Mouse (Mus musculus): ENCODE results near the gene Pakap. TPM values are rescaled to one million over a fixed set of nuclear protein-coding genes. Genes with fewer than 3 reads are reported as not detected.

Pakap gene
- polyA plus RNA-seq, 1 experiment = 0.38 TPM

DNA sequence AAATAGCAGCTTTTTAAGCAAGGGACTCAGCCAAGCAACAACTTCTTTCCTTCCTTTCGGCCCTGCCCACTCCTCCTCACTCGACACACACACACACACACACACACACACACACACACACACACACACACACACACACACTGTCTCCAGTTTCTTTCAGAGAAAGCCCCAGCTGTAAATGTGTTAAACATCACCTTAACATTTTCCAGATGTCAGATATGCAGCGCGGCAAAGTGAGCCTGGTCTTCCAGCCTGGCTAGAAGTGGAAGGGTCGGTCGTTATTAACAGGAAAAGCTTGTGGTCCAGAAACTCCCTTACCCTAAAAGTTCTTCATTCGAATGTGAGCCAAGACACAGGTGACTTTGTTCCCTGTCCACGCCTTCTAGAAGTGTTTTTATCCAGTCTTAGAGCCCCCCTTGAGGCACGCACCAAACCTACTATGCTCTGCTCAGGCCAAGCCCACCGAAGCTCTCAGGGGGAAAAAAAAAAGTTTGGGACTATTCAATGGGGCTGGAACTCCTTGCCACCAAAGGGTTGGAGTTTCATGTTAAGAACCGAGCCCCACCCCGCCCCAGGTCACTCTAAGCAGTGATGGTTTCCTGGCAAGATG, 278.5 kb downstream of the Pakap start:
- 53% methylated on average over 12 of the region's 12 CpGs for WGBS
- Histone ChIP-seq H3K27ac (ENCODE audit: control insufficient read depth, insufficient read depth, low read length) (no peak overlapping the region), H3K4me3 (ENCODE audit: control insufficient read depth, insufficient read depth, low read length) (no peak overlapping the region), H3K36me3 (ENCODE audit: control insufficient read depth, insufficient read depth, low read length) (no peaks in the 10 kb centered on the region), H3K4me1 (replicated peaks; ENCODE audit: control insufficient read depth, insufficient read depth, low read length) (peaks cover 12% of the 10 kb centered on the region), H3K27me3 (ENCODE audit: control insufficient read depth, insufficient read depth, low read length) (no peaks in the 10 kb centered on the region)
- DNase-seq = no peak
- TF ChIP-seq POLR2A (IDR thresholded peaks at IDR 0.05; ENCODE audit: control insufficient read depth, extremely low read depth, insufficient read depth, low read length, poor library complexity) = no peak
- no peak for TF ChIP-seq CTCF (IDR thresholded peaks at IDR 0.05; ENCODE audit: borderline replicate concordance, control insufficient read depth, extremely low read depth, insufficient read depth, low read length, poor library complexity)

DNA sequence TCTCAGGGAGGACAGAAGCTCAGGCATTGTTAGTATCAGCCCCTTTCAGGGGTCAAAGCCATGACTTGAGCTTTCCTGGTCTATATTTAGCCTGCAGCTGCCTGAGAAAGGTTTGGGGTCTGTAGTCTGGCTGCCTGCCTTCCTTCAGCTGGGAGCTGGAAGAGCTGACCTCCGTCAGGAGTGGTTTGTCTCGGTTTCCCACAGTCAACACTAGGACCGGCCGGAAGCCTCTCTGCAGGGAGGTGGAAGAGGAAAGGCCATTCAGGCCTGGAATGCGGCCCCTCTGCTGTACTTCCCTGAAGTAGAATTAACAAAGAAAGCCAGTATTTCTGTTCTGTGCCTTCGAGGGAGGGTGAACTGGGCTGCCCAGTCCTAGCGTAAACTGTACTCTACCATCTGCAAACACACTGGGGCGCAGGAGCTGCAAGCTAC, 279.0 kb downstream of the Pakap start:
- Histone ChIP-seq H3K27me3 (ENCODE audit: control insufficient read depth, insufficient read depth, low read length) (no peaks in the 10 kb centered on the region), H3K4me1 (replicated peaks; ENCODE audit: control insufficient read depth, insufficient read depth, low read length) (peaks cover 12% of the 10 kb centered on the region), H3K27ac (ENCODE audit: control insufficient read depth, insufficient read depth, low read length) (no peak overlapping the region), H3K4me3 (ENCODE audit: control insufficient read depth, insufficient read depth, low read length) (no peak overlapping the region), H3K36me3 (ENCODE audit: control insufficient read depth, insufficient read depth, low read length) (no peaks in the 10 kb centered on the region)
- WGBS = 86% methylated on average over 8 of the region's 8 CpGs
- DNase-seq = no peak
- TF ChIP-seq CTCF (IDR thresholded peaks at IDR 0.05; ENCODE audit: borderline replicate concordance, control insufficient read depth, extremely low read depth, insufficient read depth, low read length, poor library complexity) = no peak
- no peak for TF ChIP-seq POLR2A (IDR thresholded peaks at IDR 0.05; ENCODE audit: control insufficient read depth, extremely low read depth, insufficient read depth, low read length, poor library complexity)

DNA sequence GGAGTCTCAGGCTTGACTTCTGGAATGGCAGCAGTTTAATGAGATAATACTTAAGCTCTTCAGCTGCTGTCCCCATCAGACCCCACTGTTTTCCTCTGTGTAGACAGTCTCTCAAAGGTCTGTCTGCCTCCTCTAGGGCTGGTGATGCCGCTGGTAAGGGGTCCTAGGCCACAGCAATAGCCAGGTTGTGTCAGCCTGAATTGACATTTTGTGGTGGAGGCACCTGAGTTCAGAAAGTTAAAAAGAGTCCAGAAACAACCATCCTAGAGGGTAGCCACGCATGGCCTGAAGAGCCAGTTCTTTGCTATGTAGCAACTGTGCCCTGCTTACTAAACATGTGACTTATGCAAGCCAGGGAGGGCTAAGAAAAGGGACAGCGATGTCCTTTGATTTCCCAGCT, 279.7 kb downstream of the Pakap start:
- Histone ChIP-seq H3K27ac (ENCODE audit: control insufficient read depth, insufficient read depth, low read length) (no peak overlapping the region), H3K36me3 (ENCODE audit: control insufficient read depth, insufficient read depth, low read length) (no peaks in the 10 kb centered on the region), H3K4me1 (replicated peaks; ENCODE audit: control insufficient read depth, insufficient read depth, low read length) (peaks cover 12% of the 10 kb centered on the region), H3K27me3 (ENCODE audit: control insufficient read depth, insufficient read depth, low read length) (no peaks in the 10 kb centered on the region), H3K4me3 (ENCODE audit: control insufficient read depth, insufficient read depth, low read length) (no peak overlapping the region)
- no peak for DNase-seq
- TF ChIP-seq POLR2A (IDR thresholded peaks at IDR 0.05; ENCODE audit: control insufficient read depth, extremely low read depth, insufficient read depth, low read length, poor library complexity) = no peak
- no peak for TF ChIP-seq CTCF (IDR thresholded peaks at IDR 0.05; ENCODE audit: borderline replicate concordance, control insufficient read depth, extremely low read depth, insufficient read depth, low read length, poor library complexity)
- WGBS = 92% methylated on average over 3 of the region's 3 CpGs

DNA sequence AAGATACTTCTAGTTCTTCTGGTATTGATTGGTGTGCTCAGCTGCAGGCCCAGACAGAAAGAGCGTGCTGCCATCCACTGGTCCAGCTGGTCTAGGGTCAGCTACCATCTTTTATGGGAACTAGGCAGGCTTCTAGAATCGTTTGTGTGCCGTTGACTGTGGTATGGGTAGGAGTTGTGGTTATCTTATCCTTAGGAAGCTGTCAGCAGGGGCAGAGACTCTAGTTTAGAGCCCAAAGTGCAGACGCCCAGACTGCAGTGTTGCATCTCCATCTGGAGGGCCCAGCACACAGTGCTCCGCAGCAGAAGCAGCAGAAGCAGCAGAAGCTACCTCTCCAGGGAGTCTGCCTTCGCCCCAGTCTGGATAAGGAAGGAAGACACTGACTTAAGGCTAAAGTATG, 281.5 kb downstream of the Pakap start:
- peaks cover 1% of the 10 kb centered on the region; the same call in 1 of the 2 replicates for H3K36me3 ChIP-seq (ENCODE audit: control insufficient read depth, insufficient read depth, low read length)
- DNase-seq = no peak
- H3K4me3 ChIP-seq (ENCODE audit: control insufficient read depth, insufficient read depth, low read length) = no peak overlapping the region
- H3K4me1 ChIP-seq (replicated peaks; ENCODE audit: control insufficient read depth, insufficient read depth, low read length) = peaks cover 12% of the 10 kb centered on the region
- no peak overlapping the region for H3K27ac ChIP-seq (ENCODE audit: control insufficient read depth, insufficient read depth, low read length)
- H3K27me3 ChIP-seq (ENCODE audit: control insufficient read depth, insufficient read depth, low read length) = no peaks in the 10 kb centered on the region
- no peak for TF ChIP-seq CTCF (IDR thresholded peaks at IDR 0.05; ENCODE audit: borderline replicate concordance, control insufficient read depth, extremely low read depth, insufficient read depth, low read length, poor library complexity)
- TF ChIP-seq POLR2A (IDR thresholded peaks at IDR 0.05; ENCODE audit: control insufficient read depth, extremely low read depth, insufficient read depth, low read length, poor library complexity) = no peak
- 66% methylated on average over 6 of the region's 6 CpGs for WGBS

DNA sequence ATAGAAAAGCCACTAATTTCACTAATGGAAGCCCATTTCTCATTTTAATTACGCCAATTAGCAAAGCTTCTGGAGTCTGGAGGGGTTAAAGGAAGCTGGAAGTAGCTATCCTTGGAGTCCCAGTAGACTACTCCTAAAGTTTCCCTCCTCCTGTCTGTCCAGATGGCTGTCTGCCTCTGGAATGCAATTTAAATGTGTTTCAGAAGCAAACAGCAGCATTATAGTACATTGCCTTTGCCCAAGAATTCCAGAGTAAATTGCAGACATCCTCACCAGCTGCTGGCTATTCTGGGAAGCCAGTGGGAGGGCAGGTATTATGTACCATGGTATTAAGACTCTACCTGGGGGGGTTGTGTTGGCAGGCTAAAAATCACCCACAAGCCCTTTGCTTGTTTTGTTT, 283.8 kb downstream of the Pakap start:
- Histone ChIP-seq H3K27ac (ENCODE audit: control insufficient read depth, insufficient read depth, low read length) (no peak overlapping the region), H3K27me3 (ENCODE audit: control insufficient read depth, insufficient read depth, low read length) (no peaks in the 10 kb centered on the region), H3K4me3 (ENCODE audit: control insufficient read depth, insufficient read depth, low read length) (no peak overlapping the region), H3K36me3 (ENCODE audit: control insufficient read depth, insufficient read depth, low read length) (peaks cover 22% of the 10 kb centered on the region), H3K4me1 (replicated peaks; ENCODE audit: control insufficient read depth, insufficient read depth, low read length) (peaks cover 6% of the 10 kb centered on the region)
- WGBS = 98% methylated on average over 1 of the region's 1 CpGs
- TF ChIP-seq CTCF (IDR thresholded peaks at IDR 0.05; ENCODE audit: borderline replicate concordance, control insufficient read depth, extremely low read depth, insufficient read depth, low read length, poor library complexity) = no peak
- no peak for TF ChIP-seq POLR2A (IDR thresholded peaks at IDR 0.05; ENCODE audit: control insufficient read depth, extremely low read depth, insufficient read depth, low read length, poor library complexity)
- DNase-seq = no peak

DNA sequence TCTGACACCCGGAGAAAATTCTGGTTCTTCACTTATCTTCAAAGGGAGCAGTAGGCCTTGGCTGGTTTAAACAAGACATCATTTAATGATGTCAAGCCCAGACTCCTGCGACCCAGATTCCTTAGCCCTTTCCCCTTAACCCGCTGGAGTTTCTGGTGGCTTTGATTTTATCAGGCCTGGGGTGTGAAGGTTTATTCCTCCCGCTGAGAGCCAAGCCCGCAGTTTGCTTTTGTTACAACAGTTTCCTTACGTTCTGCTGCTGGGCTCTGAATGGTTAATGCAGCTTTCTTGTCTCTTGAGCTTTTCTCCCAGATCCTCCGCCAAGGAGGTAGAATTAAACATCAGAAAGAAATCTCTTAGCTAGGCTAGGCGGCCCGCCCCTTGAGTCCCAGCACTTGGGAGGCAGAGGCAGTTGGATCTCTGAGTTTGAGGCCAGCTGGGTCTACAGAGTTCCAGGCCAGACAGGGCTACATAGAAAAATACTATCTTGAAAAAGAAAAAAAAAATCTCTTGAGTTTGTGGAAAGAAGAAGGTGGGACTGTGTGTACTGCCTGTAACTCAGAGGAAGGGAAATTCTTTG, 284.6 kb downstream of the Pakap start:
- Histone ChIP-seq H3K4me1 (replicated peaks; ENCODE audit: control insufficient read depth, insufficient read depth, low read length) (no peaks in the 10 kb centered on the region; the same call in 1 of the 2 replicates), H3K36me3 (ENCODE audit: control insufficient read depth, insufficient read depth, low read length) (peaks cover 29% of the 10 kb centered on the region), H3K4me3 (ENCODE audit: control insufficient read depth, insufficient read depth, low read length) (no peak overlapping the region), H3K27ac (ENCODE audit: control insufficient read depth, insufficient read depth, low read length) (no peak overlapping the region), H3K27me3 (ENCODE audit: control insufficient read depth, insufficient read depth, low read length) (no peaks in the 10 kb centered on the region)
- WGBS = 91% methylated on average over 9 of the region's 9 CpGs
- TF ChIP-seq POLR2A (IDR thresholded peaks at IDR 0.05; ENCODE audit: control insufficient read depth, extremely low read depth, insufficient read depth, low read length, poor library complexity) (no peak), CTCF (IDR thresholded peaks at IDR 0.05; ENCODE audit: borderline replicate concordance, control insufficient read depth, extremely low read depth, insufficient read depth, low read length, poor library complexity) (no peak)
- no peak for DNase-seq

All from thymus, adult 2 months (tissue).